Mouse (Mus musculus) heart, adult 2 months (tissue): ENCODE measurements at regions not wholly inside any gene's neighbourhood (a gene's known extent, or its start where the extent isn't known, plus 50 kb on each side); places are given as distances from the start of the nearest gene placed in this dataset.

ENCODE experiments used
- DNase-seq, 2 experiments: peaks; one replicate each; pipeline ENCODE4 v3.0.0; 2021
- H3K27ac ChIP-seq: fragments of 200-600 bp; 2 replicates; pipeline ENCODE4 v1.8.1; 2022
- H3K27me3 ChIP-seq: fragments of 200-500 bp; 2 replicates; pipeline ENCODE4 v1.6.1; 2012; ENCODE audit warnings: mild to moderate bottlenecking, low read length, inconsistent platforms, mixed read lengths; ENCODE audit not compliant: control insufficient read depth, insufficient read depth
- H3K36me3 ChIP-seq: fragments of 200-500 bp; 2 replicates; pipeline ENCODE4 v1.6.1; 2012; ENCODE audit warnings: low read length, inconsistent platforms; ENCODE audit not compliant: control insufficient read depth, insufficient read depth
- H3K4me1 ChIP-seq: fragments of 200-500 bp; 2 replicates; pipeline ENCODE4 v1.6.1; 2011; ENCODE audit warnings: low read length; ENCODE audit not compliant: control insufficient read depth, insufficient read depth
- H3K4me3 ChIP-seq: fragments of 200-600 bp; 2 replicates; pipeline ENCODE4 v1.8.1; 2022
- H3K79me2 ChIP-seq: fragments of 200-500 bp; replicated peaks from 2 replicates; pipeline ENCODE4 v1.6.1; 2012; ENCODE audit warnings: mild to moderate bottlenecking, inconsistent platforms, low read length, moderate library complexity, mixed read lengths; ENCODE audit not compliant: control insufficient read depth, insufficient read depth
- H3K9ac ChIP-seq: fragments of 200-500 bp; 2 replicates; pipeline ENCODE4 v1.6.1; 2012; ENCODE audit warnings: low read depth, mild to moderate bottlenecking, control low read depth, inconsistent platforms, low read length, mixed read lengths
- CTCF ChIP-seq: fragments of 200-600 bp; IDR thresholded peaks from 2 replicates; pipeline ENCODE4 v1.8.1; 2022; ENCODE audit warnings: antibody characterized with exemption, mild to moderate bottlenecking, moderate library complexity
- EP300 ChIP-seq: fragments of 200-500 bp; IDR thresholded peaks from 2 replicates; pipeline ENCODE4 v1.6.1; 2011; ENCODE audit warnings: low read depth, low read length, control low read depth; ENCODE audit not compliant: insufficient read depth
- POLR2A ChIP-seq: fragments of 200-500 bp; IDR thresholded peaks from 2 replicates; pipeline ENCODE4 v1.6.1; 2011; ENCODE audit warnings: mild to moderate bottlenecking, low read depth, low read length, control low read depth; ENCODE audit not compliant: insufficient read depth
- WGBS: fragments of 180-500 bp; shearing (Covaris S2); methylation state at CpG from one replicate; pipeline ENCODE4 v1.1.7; 2018; 5-methylcytosine and 5-hydroxymethylcytosine counted together
- intact Hi-C: fragments of 180-260 bp; cut with DNase I; formaldehyde crosslinking; loops from one replicate; pipeline ENCODE4 v1.15.1; 2025

DNA sequence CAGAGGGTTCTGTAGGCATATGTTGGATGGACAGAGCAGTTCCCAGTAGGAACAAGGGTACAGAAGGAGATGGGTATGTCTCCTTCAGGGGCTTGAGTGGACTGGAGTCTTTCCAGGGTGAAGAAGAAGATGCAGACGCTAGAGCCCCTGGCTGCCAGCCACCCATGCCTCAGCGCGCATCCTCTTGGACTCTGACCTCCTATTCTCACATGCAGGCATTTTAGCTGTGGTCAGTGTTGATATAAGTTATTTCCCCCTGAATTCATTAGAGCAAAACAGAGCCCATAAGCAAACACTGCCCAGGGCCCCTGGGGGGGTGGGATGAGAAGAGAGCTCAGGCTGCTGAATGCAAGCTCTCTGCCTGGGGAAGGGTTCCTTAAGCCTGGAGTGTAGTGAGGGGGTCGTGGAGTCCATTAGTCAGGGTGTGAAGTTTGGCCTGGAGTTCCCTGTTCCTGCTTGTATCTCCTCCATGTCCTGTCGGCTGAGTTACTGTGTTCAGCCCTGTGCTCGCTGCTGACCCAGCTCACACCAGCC lies 54.0 kb upstream of the Nkx2-2 start:
- intact Hi-C loops, result no loop called here
- Histone ChIP-seq H3K4me3 (no peak overlapping the region), H3K79me2 (no peaks in the 10 kb centered on the region), H3K27me3 (no peaks in the 10 kb centered on the region), H3K27ac (no peak overlapping the region), H3K9ac (no peak overlapping the region), H3K4me1 (no peaks in the 10 kb centered on the region), H3K36me3 (no peaks in the 10 kb centered on the region)
- TF ChIP-seq CTCF, result no peak
- no peak for TF ChIP-seq EP300
- TF ChIP-seq POLR2A, result no peak
- no peak for DNase-seq
- 65% methylated on average over 6 of the region's 6 CpGs for WGBS

DNA sequence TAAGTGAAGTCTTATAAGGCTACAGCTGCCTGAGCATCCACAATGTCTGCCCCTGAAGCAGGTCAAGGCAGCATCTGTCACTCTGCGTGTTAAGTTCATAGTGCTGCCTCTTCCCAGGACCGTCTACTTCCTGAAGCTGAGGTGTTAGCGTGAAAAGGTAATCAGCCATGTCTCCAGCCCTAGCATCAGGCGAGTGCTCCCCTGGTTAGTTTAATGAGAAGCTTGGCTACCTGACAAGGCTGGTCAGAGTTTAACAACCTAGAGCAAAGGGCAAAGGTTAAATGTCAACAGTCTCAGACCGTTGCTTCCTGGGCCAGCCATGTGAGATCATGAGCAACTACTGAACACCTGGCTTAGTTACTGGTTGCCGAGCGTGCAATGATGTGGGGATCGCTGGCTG lies 53.2 kb upstream of the Nkx2-2 start:
- Histone ChIP-seq H3K4me3 (no peak overlapping the region), H3K27me3 (no peaks in the 10 kb centered on the region), H3K4me1 (no peaks in the 10 kb centered on the region), H3K79me2 (no peaks in the 10 kb centered on the region), H3K36me3 (no peaks in the 10 kb centered on the region), H3K9ac (no peak overlapping the region), H3K27ac (no peak overlapping the region)
- intact Hi-C loops, result no loop called here
- WGBS, result 77% methylated on average over 8 of the region's 8 CpGs
- TF ChIP-seq CTCF, result no peak
- no peak for TF ChIP-seq POLR2A
- no peak for TF ChIP-seq EP300
- no peak for DNase-seq

DNA sequence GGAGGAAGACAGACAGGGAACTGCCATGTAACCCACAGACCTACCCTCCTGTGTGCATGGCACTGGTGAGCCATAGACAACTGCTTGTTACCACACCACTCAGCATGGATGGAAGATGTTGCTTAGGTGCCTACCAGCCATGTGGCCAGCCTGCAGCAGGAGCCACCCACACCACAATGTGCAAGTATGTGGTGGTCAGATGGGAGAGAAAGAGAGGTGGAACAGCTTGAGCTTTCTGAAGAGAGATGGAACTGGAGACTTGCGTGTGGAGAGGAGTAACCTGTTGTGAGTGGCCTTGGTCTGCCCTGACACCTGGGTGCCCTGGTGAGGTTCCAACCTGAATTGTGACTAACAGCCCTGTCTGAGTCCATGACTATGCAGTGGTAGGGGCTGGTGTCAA lies 50.4 kb upstream of the Nkx2-2 start:
- Histone ChIP-seq H3K79me2 (no peaks in the 10 kb centered on the region), H3K27me3 (no peaks in the 10 kb centered on the region), H3K4me3 (no peak overlapping the region), H3K4me1 (no peaks in the 10 kb centered on the region), H3K36me3 (no peaks in the 10 kb centered on the region), H3K27ac (no peak overlapping the region), H3K9ac (no peak overlapping the region)
- no peak for DNase-seq
- TF ChIP-seq CTCF (no peak), EP300 (no peak), POLR2A (no peak)
- intact Hi-C loops, result no loop called here
- 81% methylated on average over 1 of the region's 1 CpGs for WGBS
